Mouse (Mus musculus) liver, adult (tissue): ENCODE results near the gene Neurog3.

ENCODE experiments used
- GATA4 ChIP-seq: IDR thresholded peaks from 2 replicates; pipeline ENCODE4 v1.6.1; 2014; ENCODE audit warnings: mild to moderate bottlenecking, low read length; ENCODE audit not compliant: insufficient replicate concordance

Gene Neurog3

GRCm38 (mm10) chr10:62174533-62175313 is 41.8 kb downstream of the Neurog3 start:
- no peak for TF ChIP-seq GATA4

- TF ChIP-seq GATA4 = no peak
Observed at GRCm38 (mm10) chr10:62179944-62180343, 47.1 kb downstream of the Neurog3 start.

GRCm38 (mm10) chr10:62181701-62182100 is 48.8 kb downstream of the Neurog3 start:
- TF ChIP-seq GATA4 = no peak

GRCm38 (mm10) chr10:62182471-62183014 is 49.7 kb downstream of the Neurog3 start:
- no peak for TF ChIP-seq GATA4

GRCm38 (mm10) chr10:62183053-62183452 is 50.2 kb downstream of the Neurog3 start:
- TF ChIP-seq GATA4 = no peak
